Mouse (Mus musculus) CH12.LX (cell line): Measurements from ENCODE around the gene Clec12a. TPM values are rescaled to one million over a fixed set of nuclear protein-coding genes. Genes with fewer than 3 reads are reported as not detected.
A peak's percentile ranks its signal among the peaks of the same experiment; 100 is the strongest.

Experiments used
- DNase-seq: peaks from one replicate; pipeline ENCODE4 v3.0.0-alpha.2; 2013; ENCODE audit errors: extremely low read depth
- H3K27ac ChIP-seq: 2 replicates; pipeline ENCODE4 v1.5.1; 2012; ENCODE audit warnings: low read depth, mild to moderate bottlenecking, control low read depth, moderate library complexity; ENCODE audit not compliant: insufficient read depth
- H3K27me3 ChIP-seq: replicated peaks from 2 replicates; pipeline ENCODE3; 2012; ENCODE audit warnings: inconsistent platforms
- H3K36me3 ChIP-seq, 2 experiments: replicated peaks in 1 of 2; 2 replicates each; pipeline versions ENCODE3 to v1.6.1; 2012; ENCODE audit warnings: inconsistent platforms in 1 of 2, low read length in 1 of 2, mild to moderate bottlenecking in 1 of 2, mixed read lengths in 1 of 2, moderate library complexity in 1 of 2; ENCODE audit not compliant: control insufficient read depth in 1 of 2, insufficient read depth in 1 of 2
- H3K4me1 ChIP-seq, 2 experiments: 2 replicates each; pipeline ENCODE4 v1.6.1; 2012; ENCODE audit warnings: inconsistent platforms in 1 of 2, moderate library complexity in 1 of 2; ENCODE audit not compliant: insufficient read depth in 2 of 2, control insufficient read depth in 1 of 2
- H3K4me2 ChIP-seq: 2 replicates; pipeline ENCODE4 v1.6.1; 2012; ENCODE audit warnings: low read depth, mild to moderate bottlenecking, control low read depth; ENCODE audit not compliant: poor library complexity, insufficient read depth, severe bottlenecking
- H3K4me3 ChIP-seq, 3 experiments: fragments of 150-350 bp in 1 of 3; sonication (generic) in 1 of 3; replicated peaks in 1 of 3; 2 replicates each; pipeline versions ENCODE3 to v1.5.1; 2011 to 2012; ENCODE audit warnings: low read depth in 2 of 3, low read length in 2 of 3, mild to moderate bottlenecking in 2 of 3, moderate library complexity in 2 of 3, control low read depth in 1 of 3, improper control_type of control experiment in 1 of 3, inconsistent platforms in 1 of 3, mixed read lengths in 1 of 3; ENCODE audit not compliant: poor library complexity in 1 of 3
- H3K79me2 ChIP-seq: replicated peaks from 2 replicates; pipeline ENCODE4 v1.6.1; 2012; ENCODE audit warnings: mild to moderate bottlenecking, moderate library complexity; ENCODE audit not compliant: control insufficient read depth, poor library complexity, insufficient read depth, severe bottlenecking; ENCODE audit errors: extremely low read depth
- H3K9ac ChIP-seq: 2 replicates; pipeline ENCODE4 v1.6.1; 2012; ENCODE audit warnings: low read depth, mild to moderate bottlenecking, control low read depth, moderate library complexity; ENCODE audit not compliant: insufficient read depth
- H3K9me3 ChIP-seq: replicated peaks from 2 replicates; pipeline ENCODE3; 2012; ENCODE audit warnings: low read length, inconsistent platforms, mixed read lengths
- BHLHE40 ChIP-seq: IDR thresholded peaks from 2 replicates; pipeline ENCODE4 v1.6.1; 2011; ENCODE audit warnings: mild to moderate bottlenecking, low read depth, low read length, improper control_type of control experiment
- CHD1 ChIP-seq: IDR thresholded peaks from 2 replicates; pipeline ENCODE4 v1.6.1; 2012; ENCODE audit warnings: low read depth, low read length, improper control_type of control experiment, inconsistent platforms
- CHD2 ChIP-seq: IDR thresholded peaks from 2 replicates; pipeline ENCODE4 v1.6.1; 2011; ENCODE audit warnings: low read length, improper control_type of control experiment
- CTCF ChIP-seq, 2 experiments: IDR thresholded peaks in 1 of 2; conservative IDR thresholded peaks in 1 of 2; 2 replicates each; pipeline ENCODE4 v1.5.1; 2011 to 2012; ENCODE audit warnings: low read depth in 2 of 2, low read length in 2 of 2, improper control_type of control experiment in 1 of 2, inconsistent platforms in 1 of 2, mild to moderate bottlenecking in 1 of 2, moderate library complexity in 1 of 2
- E2F4 ChIP-seq: IDR thresholded peaks from 2 replicates; pipeline ENCODE4 v1.6.1; 2011; ENCODE audit warnings: low read depth, low read length, improper control_type of control experiment; ENCODE audit not compliant: insufficient replicate concordance
- ELF1 ChIP-seq: IDR thresholded peaks from 2 replicates; pipeline ENCODE4 v1.6.1; 2014; ENCODE audit warnings: low read depth, mild to moderate bottlenecking, inconsistent platforms, low read length, improper control_type of control experiment
- EP300 ChIP-seq: IDR thresholded peaks from 2 replicates; pipeline ENCODE4 v1.6.1; 2011; ENCODE audit warnings: low read length, improper control_type of control experiment
- ETS1 ChIP-seq: conservative IDR thresholded peaks from 2 replicates; pipeline ENCODE4 v1.6.1; 2012; ENCODE audit warnings: low read depth, mild to moderate bottlenecking, inconsistent platforms, low read length, improper control_type of control experiment, moderate library complexity
- GABPA ChIP-seq: IDR thresholded peaks from 2 replicates; pipeline ENCODE4 v1.6.1; 2012; ENCODE audit warnings: low read depth, low read length, improper control_type of control experiment, inconsistent platforms; ENCODE audit not compliant: insufficient replicate concordance
- HCFC1 ChIP-seq: IDR thresholded peaks from 2 replicates; pipeline ENCODE4 v1.6.1; 2012; ENCODE audit warnings: low read depth, mild to moderate bottlenecking, inconsistent platforms, low read length, improper control_type of control experiment
- IRF4 ChIP-seq: IDR thresholded peaks from 2 replicates; pipeline ENCODE4 v1.6.1; 2014; ENCODE audit warnings: low read depth, mild to moderate bottlenecking, inconsistent platforms, low read length, improper control_type of control experiment
- JUN ChIP-seq: IDR thresholded peaks from 2 replicates; pipeline ENCODE4 v1.6.1; 2011; ENCODE audit warnings: low read depth, mild to moderate bottlenecking, low read length, improper control_type of control experiment, moderate library complexity; ENCODE audit not compliant: insufficient read depth
- JUND ChIP-seq: conservative IDR thresholded peaks from 2 replicates; pipeline ENCODE4 v1.6.1; 2011; ENCODE audit warnings: low read depth, low read length, improper control_type of control experiment
- KAT2A ChIP-seq: IDR thresholded peaks from 2 replicates; pipeline ENCODE4 v1.6.1; 2012; ENCODE audit warnings: low read length, improper control_type of control experiment, inconsistent platforms; ENCODE audit not compliant: insufficient replicate concordance
- MAFK ChIP-seq: IDR thresholded peaks from 2 replicates; pipeline ENCODE4 v1.6.1; 2011; ENCODE audit warnings: low read length, improper control_type of control experiment; ENCODE audit not compliant: insufficient replicate concordance
- MAX ChIP-seq: IDR thresholded peaks from 2 replicates; pipeline ENCODE4 v1.6.1; 2011; ENCODE audit warnings: low read length, improper control_type of control experiment
- MAZ ChIP-seq: IDR thresholded peaks from 2 replicates; pipeline ENCODE4 v1.6.1; 2012; ENCODE audit warnings: low read depth, mild to moderate bottlenecking, inconsistent platforms, low read length, improper control_type of control experiment, moderate library complexity
- MEF2A ChIP-seq: IDR thresholded peaks from 2 replicates; pipeline ENCODE4 v1.6.1; 2014; ENCODE audit warnings: low read depth, mild to moderate bottlenecking, inconsistent platforms, low read length, improper control_type of control experiment, borderline replicate concordance
- MXI1 ChIP-seq: IDR thresholded peaks from 2 replicates; pipeline ENCODE4 v1.6.1; 2011; ENCODE audit warnings: mild to moderate bottlenecking, low read depth, low read length, improper control_type of control experiment
- MYC ChIP-seq: IDR thresholded peaks from 2 replicates; pipeline ENCODE4 v1.6.1; 2011; ENCODE audit warnings: low read depth, mild to moderate bottlenecking, improper control_type of control experiment, low read length
- NELFE ChIP-seq: IDR thresholded peaks from 2 replicates; pipeline ENCODE4 v1.6.1; 2011; ENCODE audit warnings: low read depth, low read length, improper control_type of control experiment
- NRF1 ChIP-seq: IDR thresholded peaks from 2 replicates; pipeline ENCODE4 v1.6.1; 2014; ENCODE audit warnings: low read depth, mild to moderate bottlenecking, inconsistent platforms, low read length, improper control_type of control experiment, moderate library complexity
- PAX5 ChIP-seq: IDR thresholded peaks from 2 replicates; pipeline ENCODE4 v1.6.1; 2012; ENCODE audit warnings: low read length, inconsistent platforms, mixed read lengths
- POLR2A ChIP-seq: IDR thresholded peaks from 2 replicates; pipeline ENCODE4 v1.6.1; 2011; ENCODE audit warnings: low read depth, mild to moderate bottlenecking, improper control_type of control experiment, low read length
- POLR2AphosphoS2 ChIP-seq: IDR thresholded peaks from 2 replicates; pipeline ENCODE4 v1.6.1; 2011; ENCODE audit warnings: low read depth, low read length, improper control_type of control experiment
- RAD21 ChIP-seq: IDR thresholded peaks from 2 replicates; pipeline ENCODE4 v1.6.1; 2011; ENCODE audit warnings: low read depth, mild to moderate bottlenecking, low read length, improper control_type of control experiment, moderate library complexity
- RCOR1 ChIP-seq: conservative IDR thresholded peaks from 2 replicates; pipeline ENCODE4 v1.6.1; 2012; ENCODE audit warnings: low read depth, mild to moderate bottlenecking, inconsistent platforms, low read length, improper control_type of control experiment
- SIN3A ChIP-seq: IDR thresholded peaks from 2 replicates; pipeline ENCODE4 v1.6.1; 2012; ENCODE audit warnings: low read length, improper control_type of control experiment, inconsistent platforms
- SMC3 ChIP-seq: IDR thresholded peaks from 2 replicates; pipeline ENCODE4 v1.6.1; 2011; ENCODE audit warnings: low read depth, low read length, improper control_type of control experiment
- TBP ChIP-seq: conservative IDR thresholded peaks from 2 replicates; pipeline ENCODE4 v1.6.1; 2011; ENCODE audit warnings: low read depth, low read length, improper control_type of control experiment
- TCF12 ChIP-seq: IDR thresholded peaks from 2 replicates; pipeline ENCODE4 v1.6.1; 2014; ENCODE audit warnings: low read depth, mild to moderate bottlenecking, inconsistent platforms, low read length, improper control_type of control experiment
- UBTF ChIP-seq: IDR thresholded peaks from 2 replicates; pipeline ENCODE4 v1.6.1; 2012; ENCODE audit warnings: low read depth, mild to moderate bottlenecking, inconsistent platforms, low read length, improper control_type of control experiment, moderate library complexity
- USF1 ChIP-seq: IDR thresholded peaks from 2 replicates; pipeline ENCODE4 v1.6.1; 2014; ENCODE audit warnings: low read depth, mild to moderate bottlenecking, inconsistent platforms, low read length, improper control_type of control experiment
- USF2 ChIP-seq: conservative IDR thresholded peaks from 2 replicates; pipeline ENCODE4 v1.6.1; 2011; ENCODE audit warnings: low read depth, low read length, improper control_type of control experiment
- ZC3H11A ChIP-seq: IDR thresholded peaks from 2 replicates; pipeline ENCODE4 v1.6.1; 2012; ENCODE audit warnings: low read depth, mild to moderate bottlenecking, inconsistent platforms, low read length, improper control_type of control experiment
- ZKSCAN1 ChIP-seq: IDR thresholded peaks from 2 replicates; pipeline ENCODE4 v1.6.1; 2012; ENCODE audit warnings: low read depth, inconsistent platforms, low read length, improper control_type of control experiment, borderline replicate concordance
- ZMIZ1 ChIP-seq: IDR thresholded peaks from 2 replicates; pipeline ENCODE4 v1.6.1; 2012; ENCODE audit warnings: low read depth, mild to moderate bottlenecking, inconsistent platforms, low read length, improper control_type of control experiment
- ZNF384 ChIP-seq: IDR thresholded peaks from 2 replicates; pipeline ENCODE4 v1.6.1; 2012; ENCODE audit warnings: low read depth, low read length, improper control_type of control experiment, inconsistent platforms
- dilution Hi-C: fragments of 300-500 bp; cut with MboI; formaldehyde crosslinking; loops from 2 replicates; pipeline ENCODE4 v1.14.3; 2020; ENCODE audit warnings: low sequenced_read_pairs; ENCODE audit not compliant: extremely low pct_unique_long_range_greater_than_20kb, extremely low pct_ligation_motif_present
- in situ Hi-C: fragments of 300-500 bp; cut with MboI; formaldehyde crosslinking; loops from 3 replicates; pipeline ENCODE4 v1.14.3; 2019; ENCODE audit warnings: low sequenced_read_pairs, low pct_ligation_motif_present, low pct_unique_long_range_greater_than_20kb, mixed read lengths
- polyA plus RNA-seq: library from polyadenylated mRNA; unstranded; fragments of >175 nt; gene quantifications from 2 replicates; pipeline ENCODE4 v1.2.1, GENCODE M21; 2012; ENCODE audit warnings: low read depth; ENCODE audit not compliant: insufficient read length
- total RNA-seq, 2 experiments: library from RNA; depleted of rRNA; stranded (reverse); fragments of 300-350 nt in 1 of 2; fragments of >200 nt in 1 of 2; gene quantifications; 2 replicates each; pipeline ENCODE4 v1.2.3; 2012 to 2014

Clec12a gene
- total and polyA plus RNA-seq, 3 experiments, result 1.7 to 11.9 (median 8.0) TPM

DNA sequence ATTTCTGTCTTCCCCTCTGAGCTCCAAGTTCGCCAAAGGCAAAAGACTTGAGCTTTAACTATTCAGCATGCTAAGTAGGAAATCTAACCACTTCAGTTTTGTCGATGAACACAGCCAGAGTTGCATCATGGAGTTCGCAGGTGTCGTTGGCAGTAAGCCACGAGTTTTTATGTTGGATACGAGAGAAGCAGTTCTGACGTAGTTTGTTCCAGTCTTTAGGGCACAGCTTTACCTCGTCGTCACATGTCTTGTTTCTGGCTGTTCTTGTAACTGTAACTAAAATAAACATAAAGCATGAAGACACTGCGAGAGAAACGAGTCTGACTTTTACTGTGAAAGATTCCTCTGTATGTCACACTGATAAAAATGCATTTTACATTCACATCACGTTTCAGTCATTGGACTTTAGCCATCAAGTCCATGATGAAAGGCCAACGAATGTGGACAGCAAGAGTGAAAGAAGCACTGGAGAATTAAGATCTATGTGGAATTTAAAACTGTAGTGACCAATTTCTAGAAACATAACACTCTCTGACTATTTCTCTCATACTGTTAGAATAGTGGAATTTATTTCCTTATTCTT lies 15.8 kb upstream of the Clec12a start:
- TF ChIP-seq MAFK, result no peak
- TF ChIP-seq CHD2, result no peak
- TF ChIP-seq CTCF (conservative IDR thresholded peaks at IDR 0.05 in 1 of 2, IDR thresholded peaks at IDR 0.05 in 1 of 2; ENCODE audit: low read depth in 2 of 2, low read length in 2 of 2), result no peak
- peak; percentile 38; the same call in 1 of the 2 replicates for TF ChIP-seq POLR2AphosphoS2
- TF ChIP-seq UBTF, result no peak
- TF ChIP-seq MEF2A, result peak; percentile 42; the same call in 1 of the 2 replicates
- peak; percentile 93 for TF ChIP-seq JUN
- peak; percentile 60; the same call in 1 of the 2 replicates for TF ChIP-seq TBP
- TF ChIP-seq KAT2A, result no peak
- TF ChIP-seq BHLHE40, result peak; percentile 81
- TF ChIP-seq ZNF384, result no peak
- peak; percentile 83 for TF ChIP-seq EP300
- 0 out of 2 replicates have a peak, but pooled peaks have one; percentile 24 for TF ChIP-seq RCOR1
- no peak for TF ChIP-seq HCFC1
- TF ChIP-seq ETS1, result peak; percentile 88
- peak; percentile 91; the same call in 1 of the 2 replicates for TF ChIP-seq MYC
- no peak for TF ChIP-seq NRF1
- TF ChIP-seq POLR2A, result no peak; the same call in 1 of the 2 replicates
- TF ChIP-seq SIN3A, result peak; percentile 23; the same call in 1 of the 2 replicates
- TF ChIP-seq USF2, result no peak
- TF ChIP-seq E2F4, result no peak
- no peak for TF ChIP-seq ZKSCAN1
- peak; percentile 72 for TF ChIP-seq IRF4
- TF ChIP-seq ZC3H11A, result no peak
- no peak for TF ChIP-seq PAX5
- 0 out of 2 replicates have a peak, but pooled peaks have one; percentile 2 for TF ChIP-seq CHD1
- TF ChIP-seq SMC3, result no peak
- TF ChIP-seq MXI1, result peak; percentile 62; the same call in 1 of the 2 replicates
- TF ChIP-seq USF1, result no peak
- peak; percentile 85 for TF ChIP-seq JUND
- TF ChIP-seq GABPA, result 0 out of 2 replicates have a peak, but pooled peaks have one; percentile 9
- TF ChIP-seq TCF12, result peak; percentile 94
- no peak; the same call in 1 of the 2 replicates for TF ChIP-seq NELFE
- no peak for TF ChIP-seq RAD21
- 0 out of 2 replicates have a peak, but pooled peaks have one; percentile 38 for TF ChIP-seq MAZ
- TF ChIP-seq ELF1, result no peak
- TF ChIP-seq MAX, result peak; percentile 95
- no peak; the same call in 1 of the 2 replicates for TF ChIP-seq ZMIZ1
- DNase-seq, result peak; percentile 79
- H3K4me1 ChIP-seq, result peaks cover 0 to 33% of the 10 kb centered on the region in 2 experiments; a peak in 2 of 4 replicates
- no peaks in the 10 kb centered on the region for H3K27me3 ChIP-seq
- H3K9ac ChIP-seq, result peak overlapping the region; percentile 78
- dilution Hi-C loops (no loop called here), in situ Hi-C loops (no loop called here)
- peak overlapping the region; percentile 92 for H3K27ac ChIP-seq
- H3K36me3 ChIP-seq, result no peaks in the 10 kb centered on the region
- H3K4me3 ChIP-seq, result no peak overlapping the region
- no peaks in the 10 kb centered on the region for H3K79me2 ChIP-seq
- peak overlapping the region; percentile 89 for H3K4me2 ChIP-seq
- H3K9me3 ChIP-seq, result no peaks in the 10 kb centered on the region
